ENCODE assay signal across 22 mouse cellular contexts in the genomic region with DNA sequence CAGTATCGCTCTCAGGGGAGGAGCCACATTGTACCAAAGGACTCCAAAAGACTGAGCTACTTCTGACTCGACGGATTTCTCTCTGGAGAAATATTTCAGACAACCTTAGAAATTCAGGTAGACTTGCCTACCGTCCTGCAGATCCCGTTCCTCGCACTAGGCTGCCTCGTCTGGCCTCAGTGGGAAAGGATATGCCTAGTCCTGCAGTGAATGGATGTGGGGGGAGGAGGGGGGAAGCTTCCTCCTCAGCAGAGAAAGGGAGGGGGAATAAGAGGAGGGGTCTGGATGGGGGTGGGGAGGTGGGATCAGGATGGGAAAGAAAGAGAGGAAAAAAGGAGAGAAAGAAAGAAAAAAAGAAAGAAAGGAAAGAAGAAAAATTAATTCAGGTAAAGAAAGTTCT. TPM values are rescaled to one million over a fixed set of nuclear protein-coding genes. Genes with fewer than 3 reads are reported as not detected.
DNase-seq lines count a peak whose midpoint lies in the region; ATAC-seq lines count a peak whose summit lies in the region.
"Had no signal": no experiment of that assay in that cellular context is flagged by ENCODE, and none has a peak within 500 bp of the region (broad histone marks: within the 10 kb centered on the region; RNA-seq: fewer than 3 reads in every experiment).

No protein-coding gene starts in this region.

- no peaks in the 10 kb centered on the region for H3K9me3 ChIP-seq in forebrain, embryonic 12.5 days
- no peaks in the 10 kb centered on the region for H3K9me3 ChIP-seq in forebrain, embryonic 13.5 days (replicated peaks)
- no peaks in the 10 kb centered on the region for H3K9me3 ChIP-seq in midbrain, embryonic 11.5 days (ENCODE audit: control insufficient read depth, low read length)
- no peaks in the 10 kb centered on the region for H3K9me3 ChIP-seq in midbrain, embryonic 10.5 days (replicated peaks)
- H3K9me3 ChIP-seq in hindbrain, embryonic 11.5 days (ENCODE audit: control insufficient read depth, low read length): no peaks in the 10 kb centered on the region
- H3K9me3 ChIP-seq: embryonic facial prominence, embryonic 10.5 days; embryonic facial prominence, embryonic 12.5 days; forebrain, embryonic 15.5 days had no signal

- DNase-seq in midbrain, embryonic 11.5 days (ENCODE audit: low spot score, missing footprints): no peak
- no peak for DNase-seq in midbrain, embryonic 10.5 days (ENCODE audit: low spot score)
- DNase-seq in ES-CJ7 (ENCODE audit: low read depth, low spot score): peak; percentile 14
- no peak for DNase-seq in hindbrain, embryonic 11.5 days (ENCODE audit: low spot score)
- DNase-seq: adrenal gland, adult 8-10 months; adrenal gland, postnatal 14 days; adrenal gland, postnatal 36 days; B cell, adult 2 months; cerebellum, adult 11-12 months; cerebellum, adult 2 months; cerebellum, adult 9-10 months; cerebellum, postnatal 10 days; cerebellum, postnatal 25 days; forebrain, postnatal 0 days had no signal

- H3K27ac ChIP-seq in forebrain, embryonic 12.5 days: no peak overlapping the region
- H3K27ac ChIP-seq in forebrain, embryonic 13.5 days: no peak overlapping the region
- H3K27ac ChIP-seq in midbrain, embryonic 11.5 days (ENCODE audit: low read depth, low read length): no peak overlapping the region
- H3K27ac ChIP-seq in midbrain, embryonic 10.5 days (replicated peaks): no peak overlapping the region
- no peak overlapping the region for H3K27ac ChIP-seq in hindbrain, embryonic 11.5 days (ENCODE audit: low read depth, low read length)
- H3K27ac ChIP-seq: embryonic facial prominence, embryonic 10.5 days; embryonic facial prominence, embryonic 12.5 days; forebrain, embryonic 15.5 days had no signal

- H3K9ac ChIP-seq in forebrain, embryonic 12.5 days: no peak overlapping the region
- H3K9ac ChIP-seq in forebrain, embryonic 13.5 days: no peak overlapping the region
- no peak overlapping the region for H3K9ac ChIP-seq in midbrain, embryonic 11.5 days (ENCODE audit: low read length)
- no peak overlapping the region for H3K9ac ChIP-seq in hindbrain, embryonic 11.5 days (ENCODE audit: low read depth, low read length)
- H3K9ac ChIP-seq: embryonic facial prominence, embryonic 12.5 days; forebrain, embryonic 15.5 days; forebrain, postnatal 0 days had no signal

- no peaks in the 10 kb centered on the region for H3K27me3 ChIP-seq in forebrain, embryonic 12.5 days
- no peaks in the 10 kb centered on the region for H3K27me3 ChIP-seq in forebrain, embryonic 13.5 days
- H3K27me3 ChIP-seq in midbrain, embryonic 11.5 days (ENCODE audit: control insufficient read depth, insufficient read depth, low read length): no peaks in the 10 kb centered on the region
- no peaks in the 10 kb centered on the region for H3K27me3 ChIP-seq in midbrain, embryonic 10.5 days (ENCODE audit: low read depth, poor library complexity, severe bottlenecking)
- no peaks in the 10 kb centered on the region for H3K27me3 ChIP-seq in hindbrain, embryonic 11.5 days (ENCODE audit: control insufficient read depth, insufficient read depth, low read length)
- H3K27me3 ChIP-seq: CH12.LX; embryonic facial prominence, embryonic 12.5 days; forebrain, embryonic 15.5 days had no signal

- no peak overlapping the region for H3K4me2 ChIP-seq in forebrain, embryonic 12.5 days
- no peak overlapping the region for H3K4me2 ChIP-seq in forebrain, embryonic 13.5 days
- no peak overlapping the region for H3K4me2 ChIP-seq in midbrain, embryonic 11.5 days
- no peak overlapping the region for H3K4me2 ChIP-seq in hindbrain, embryonic 11.5 days (replicated peaks; ENCODE audit: low read depth, low read length)
- H3K4me2 ChIP-seq: embryonic facial prominence, embryonic 12.5 days; forebrain, embryonic 15.5 days had no signal

- ATAC-seq in forebrain, embryonic 12.5 days (ENCODE audit: low FRiP score): 0 out of 2 replicates have a peak, but pooled peaks have one; percentile 27
- ATAC-seq in forebrain, embryonic 13.5 days: no peak; the same call in 1 of the 2 replicates
- peak; percentile 63; the same call in 1 of the 2 replicates for ATAC-seq in midbrain, embryonic 11.5 days (ENCODE audit: low FRiP score)
- ATAC-seq in hindbrain, embryonic 11.5 days (ENCODE audit: low FRiP score): no peak
- ATAC-seq: activated CD4-positive, CD25-positive, alpha-beta regulatory T cell, adult 4 months; CD4-positive, CD25-positive, alpha-beta regulatory T cell, adult 4 months; forebrain, embryonic 15.5 days; forebrain, postnatal 0 days had no signal

- no peak overlapping the region for H3K4me3 ChIP-seq in forebrain, embryonic 12.5 days (replicated peaks)
- no peak overlapping the region for H3K4me3 ChIP-seq in forebrain, embryonic 13.5 days
- no peak overlapping the region for H3K4me3 ChIP-seq in midbrain, embryonic 11.5 days (ENCODE audit: low read depth, low read length)
- H3K4me3 ChIP-seq in midbrain, embryonic 10.5 days: no peak overlapping the region
- no peak overlapping the region for H3K4me3 ChIP-seq in hindbrain, embryonic 11.5 days (ENCODE audit: low read depth, low read length)
- H3K4me3 ChIP-seq: embryonic facial prominence, embryonic 10.5 days; embryonic facial prominence, embryonic 12.5 days; forebrain, embryonic 15.5 days had no signal

- H3K36me3 ChIP-seq in forebrain, embryonic 12.5 days (replicated peaks): peaks cover 37% of the 10 kb centered on the region
- peaks cover 34% of the 10 kb centered on the region for H3K36me3 ChIP-seq in forebrain, embryonic 13.5 days (ENCODE audit: poor library complexity, severe bottlenecking)
- peaks cover 3% of the 10 kb centered on the region for H3K36me3 ChIP-seq in midbrain, embryonic 11.5 days (ENCODE audit: control insufficient read depth, insufficient read depth, low read length)
- H3K36me3 ChIP-seq in midbrain, embryonic 10.5 days: peaks cover 69% of the 10 kb centered on the region
- peaks cover 2% of the 10 kb centered on the region; the same call in 1 of the 2 replicates for H3K36me3 ChIP-seq in hindbrain, embryonic 11.5 days (ENCODE audit: control insufficient read depth, insufficient read depth, low read length)

- 38% methylated on average over 7 of the region's 7 CpGs for WGBS in forebrain, embryonic 12.5 days
- WGBS in forebrain, embryonic 13.5 days: 40% methylated on average over 7 of the region's 7 CpGs
- 38% methylated on average over 7 of the region's 7 CpGs for WGBS in midbrain, embryonic 11.5 days
- WGBS in midbrain, embryonic 10.5 days: 42% methylated on average over 7 of the region's 7 CpGs
- 39% methylated on average over 7 of the region's 7 CpGs for WGBS in hindbrain, embryonic 11.5 days

- peaks cover 8% of the 10 kb centered on the region; the same call in 1 of the 2 replicates for H3K4me1 ChIP-seq in forebrain, embryonic 12.5 days
- no peaks in the 10 kb centered on the region for H3K4me1 ChIP-seq in forebrain, embryonic 13.5 days
- H3K4me1 ChIP-seq in midbrain, embryonic 11.5 days (ENCODE audit: control insufficient read depth, insufficient read depth, low read length): no peaks in the 10 kb centered on the region
- H3K4me1 ChIP-seq in midbrain, embryonic 10.5 days: peaks cover 8% of the 10 kb centered on the region; the same call in 1 of the 2 replicates
- no peaks in the 10 kb centered on the region for H3K4me1 ChIP-seq in hindbrain, embryonic 11.5 days (replicated peaks; ENCODE audit: control insufficient read depth, insufficient read depth, low read length)
- H3K4me1 ChIP-seq: forebrain, embryonic 15.5 days had no signal

RNA-seq across cellular contexts. Expression of a gene that starts 28.2 kb away (rescaled TPM):
- 22.3 and 24.7 TPM in 2 replicates for polyA plus RNA-seq in forebrain, embryonic 12.5 days (2016; fragmentation: Nextera tagmentation; extraction: Ambion mirVana)
- polyA plus RNA-seq in forebrain, embryonic 13.5 days (2015; fragmentation: Nextera tagmentation; extraction: Ambion mirVana): 19.8 and 21.3 TPM in 2 replicates
- polyA plus RNA-seq in midbrain, embryonic 11.5 days (2014; fragmentation: Nextera tagmentation; extraction: Ambion mirVana): 21.2 and 23.4 TPM in 2 replicates
- 17.8 and 19.3 TPM in 2 replicates for polyA plus RNA-seq in midbrain, embryonic 10.5 days (2016; fragmentation: Nextera tagmentation; extraction: Ambion mirVana)
- 19.0 and 19.7 TPM in 2 replicates for polyA plus RNA-seq in hindbrain, embryonic 11.5 days (2014; fragmentation: Nextera tagmentation; extraction: Ambion mirVana)

Comparison
In these comparisons a context has a peak if more than half of its experiments do, and no peak if none do; other contexts are left out.
1. ATAC-seq: peak in forebrain, embryonic 12.5 days (single experiment) and midbrain, embryonic 11.5 days (single experiment); none in forebrain, embryonic 13.5 days (single experiment) and hindbrain, embryonic 11.5 days (single experiment).